ENCODE assay signal across 9 mouse cellular contexts in genomic region chr19:10809428-10810175, GRCm38 (mm10). TPM values are rescaled to one million over a fixed set of nuclear protein-coding genes. Genes with fewer than 3 reads are reported as not detected.
DNase-seq lines count a peak whose midpoint lies in the region; ATAC-seq lines count a peak whose summit lies in the region.
"Had no signal": no experiment of that assay in that cellular context is flagged by ENCODE, and none has a peak within 500 bp of the region (broad histone marks: within the 10 kb centered on the region; RNA-seq: fewer than 3 reads in every experiment).

No protein-coding gene starts in this region.

- H3K4me3 ChIP-seq in hindbrain, embryonic 15.5 days = no peak overlapping the region
- H3K4me3 ChIP-seq in midbrain, embryonic 11.5 days (ENCODE audit: low read depth, low read length) = no peak overlapping the region

- H3K4me1 ChIP-seq in hindbrain, embryonic 15.5 days (replicated peaks) = peaks cover 14% of the 10 kb centered on the region; the same call in 1 of the 2 replicates
- peaks cover 2% of the 10 kb centered on the region; the same call in 1 of the 2 replicates for H3K4me1 ChIP-seq in midbrain, embryonic 11.5 days (ENCODE audit: control insufficient read depth, insufficient read depth, low read length)

- 70% methylated on average over 11 of the region's 11 CpGs for WGBS in hindbrain, embryonic 15.5 days
- 76% methylated on average over 11 of the region's 11 CpGs for WGBS in midbrain, embryonic 11.5 days

- no peaks in the 10 kb centered on the region for H3K27me3 ChIP-seq in hindbrain, embryonic 15.5 days
- no peaks in the 10 kb centered on the region for H3K27me3 ChIP-seq in midbrain, embryonic 11.5 days (ENCODE audit: control insufficient read depth, insufficient read depth, low read length)

- H3K4me2 ChIP-seq in hindbrain, embryonic 15.5 days = no peak overlapping the region
- H3K4me2 ChIP-seq in midbrain, embryonic 11.5 days = no peak overlapping the region

- no peaks in the 10 kb centered on the region for H3K9me3 ChIP-seq in hindbrain, embryonic 15.5 days
- no peaks in the 10 kb centered on the region for H3K9me3 ChIP-seq in midbrain, embryonic 11.5 days (ENCODE audit: control insufficient read depth, low read length)

- peak overlapping the region; percentile 38 for H3K27ac ChIP-seq in hindbrain, embryonic 15.5 days (replicated peaks)
- H3K27ac ChIP-seq in midbrain, embryonic 11.5 days (ENCODE audit: low read depth, low read length) = no peak overlapping the region

- peak; percentile 54 to 62 for DNase-seq in cerebellum, postnatal 10 days
- DNase-seq in cerebellum, adult 8-10 months = no peak
- DNase-seq in ZHBTc4 (ENCODE audit: low read depth, low spot score) = peak; percentile 65
- peak; percentile 83 for DNase-seq in midbrain, embryonic 11.5 days (ENCODE audit: low spot score, missing footprints)
- DNase-seq in adrenal gland, adult (ENCODE audit: inconsistent age in 2 of 2, low spot score in 1 of 2) = no peak
- no peak for DNase-seq in urinary bladder, postnatal 25 days (ENCODE audit: low spot score)
- no peak for DNase-seq in adrenal gland, postnatal 36 days
- DNase-seq: B cell, adult 2 months had no signal

- no peaks in the 10 kb centered on the region for H3K36me3 ChIP-seq in hindbrain, embryonic 15.5 days
- H3K36me3 ChIP-seq in midbrain, embryonic 11.5 days (ENCODE audit: control insufficient read depth, insufficient read depth, low read length) = no peaks in the 10 kb centered on the region

- peak; percentile 68 for ATAC-seq in hindbrain, embryonic 15.5 days (ENCODE audit: low FRiP score, low read depth)
- ATAC-seq in midbrain, embryonic 11.5 days (ENCODE audit: low FRiP score) = peak; percentile 33; the same call in 1 of the 2 replicates

- no peak overlapping the region for H3K9ac ChIP-seq in hindbrain, embryonic 15.5 days
- H3K9ac ChIP-seq in midbrain, embryonic 11.5 days (ENCODE audit: low read length) = no peak overlapping the region

RNA-seq across cellular contexts. Expression of gene Cd6, which starts 20.3 kb away (rescaled TPM):
- 0.10 TPM in 1 of 2 replicates, not detected in the other for polyA plus RNA-seq in hindbrain, embryonic 15.5 days (2015; fragmentation: Nextera tagmentation; extraction: Ambion mirVana)
- polyA plus RNA-seq in midbrain, embryonic 11.5 days (2014; fragmentation: Nextera tagmentation; extraction: Ambion mirVana) = not detected in 2 replicates
- under 1 TPM in 1 of 2 experiments, not detected in 1; 0.17 TPM for total RNA-seq in adrenal gland, postnatal 36 days (2021)

RNA-seq across cellular contexts. Expression of gene Slc15a3, which starts 29.9 kb away (rescaled TPM):
- polyA plus RNA-seq in hindbrain, embryonic 15.5 days (2015; fragmentation: Nextera tagmentation; extraction: Ambion mirVana) = 0.30 and 0.47 TPM in 2 replicates
- 0.18 and 0.25 TPM in 2 replicates for polyA plus RNA-seq in midbrain, embryonic 11.5 days (2014; fragmentation: Nextera tagmentation; extraction: Ambion mirVana)
- total RNA-seq in adrenal gland, postnatal 36 days (2021) = 1 to 10 TPM; 3.2 to 4.0 TPM

Comparison
In these comparisons a context has a peak if more than half of its experiments do, and no peak if none do; other contexts are left out.
1. DNase-seq: peak in cerebellum, postnatal 10 days (2 of 2), ZHBTc4 (single experiment) and midbrain, embryonic 11.5 days (single experiment); none in cerebellum, adult 8-10 months (single experiment), adrenal gland, adult (0 of 2), urinary bladder, postnatal 25 days (single experiment) and adrenal gland, postnatal 36 days (0 of 2).